Mouse (Mus musculus): Measurements from ENCODE around the gene Ror1. TPM values are rescaled to one million over a fixed set of nuclear protein-coding genes. Genes with fewer than 3 reads are reported as not detected.

Ror1 gene
- total RNA-seq, 2 experiments from 2014 or later, result 9.3 to 12.0 TPM

DNA sequence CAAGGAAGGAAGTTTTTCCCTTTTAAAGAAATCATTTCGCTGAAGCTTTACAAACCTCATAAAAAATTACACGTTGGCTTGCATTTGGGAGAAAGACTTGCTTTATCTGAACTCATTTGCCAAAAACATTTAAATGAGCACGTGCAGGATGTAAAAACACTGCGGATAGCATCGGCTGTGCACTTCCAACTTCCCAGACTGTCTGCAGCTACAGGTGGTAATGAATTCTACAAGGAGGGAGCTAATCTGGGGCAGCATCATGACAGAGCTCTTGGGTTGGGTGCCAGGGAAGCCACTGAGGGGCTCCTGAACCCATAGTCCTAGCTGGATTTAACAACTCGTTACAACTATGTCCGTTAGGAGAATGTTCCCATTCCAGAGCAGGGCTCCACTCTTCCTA, 268.1 kb downstream of the Ror1 start:
- no peak for DNase-seq
- intact Hi-C loops (cut with DNase I), result no loop called here

DNA sequence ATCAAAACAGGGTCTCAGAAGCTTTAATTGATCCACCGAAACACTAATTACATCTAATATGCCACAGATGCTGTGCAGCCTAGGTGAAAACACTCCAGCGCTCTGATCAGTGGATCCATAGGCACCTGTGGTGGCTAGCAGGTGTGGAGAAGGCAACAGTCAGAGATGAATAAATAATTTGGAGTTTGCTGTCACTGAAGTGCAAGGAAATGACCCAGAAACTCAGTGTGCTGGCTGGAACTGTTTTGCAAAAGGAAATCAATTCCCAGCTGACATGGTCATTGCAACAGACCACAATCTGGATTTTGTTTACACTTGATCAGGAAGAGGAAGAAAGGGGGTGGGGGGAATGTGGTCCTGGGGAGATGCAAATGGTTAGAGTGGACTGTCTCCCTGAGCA, 273.1 kb downstream of the Ror1 start:
- intact Hi-C loops (cut with DNase I), result no loop called here
- no peak for DNase-seq

DNA sequence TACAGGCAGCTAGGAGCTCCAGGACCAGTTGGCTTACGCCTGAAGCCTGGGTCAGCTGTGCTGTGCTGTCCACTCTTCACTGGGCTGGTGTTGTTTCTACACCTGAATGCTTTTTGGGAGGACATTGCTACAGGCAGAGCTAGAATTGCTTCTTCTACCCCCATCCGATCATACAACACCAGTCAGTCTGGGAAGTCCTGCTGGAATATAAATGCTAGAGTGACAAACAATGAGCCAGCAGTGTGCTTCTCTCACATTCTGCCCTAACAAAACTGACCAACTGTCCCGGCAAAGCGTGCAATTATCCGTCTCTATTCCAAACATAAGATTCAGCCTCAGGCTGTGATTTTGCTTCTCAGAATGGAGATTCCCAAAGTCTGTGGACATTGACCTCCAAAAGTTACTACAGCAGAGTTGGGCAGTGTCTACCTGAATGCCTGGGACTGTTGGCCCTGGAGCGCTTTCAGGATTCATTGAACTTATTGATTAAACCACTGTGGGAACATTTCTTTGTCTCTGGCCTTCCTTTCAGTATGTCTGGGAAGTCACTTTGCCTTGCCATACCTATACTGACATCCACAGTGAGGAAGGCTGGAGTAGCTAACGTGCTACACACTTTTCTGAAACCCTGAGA, 274.1 kb downstream of the Ror1 start:
- no peak for DNase-seq
- intact Hi-C loops (cut with DNase I), result no loop called here

DNA sequence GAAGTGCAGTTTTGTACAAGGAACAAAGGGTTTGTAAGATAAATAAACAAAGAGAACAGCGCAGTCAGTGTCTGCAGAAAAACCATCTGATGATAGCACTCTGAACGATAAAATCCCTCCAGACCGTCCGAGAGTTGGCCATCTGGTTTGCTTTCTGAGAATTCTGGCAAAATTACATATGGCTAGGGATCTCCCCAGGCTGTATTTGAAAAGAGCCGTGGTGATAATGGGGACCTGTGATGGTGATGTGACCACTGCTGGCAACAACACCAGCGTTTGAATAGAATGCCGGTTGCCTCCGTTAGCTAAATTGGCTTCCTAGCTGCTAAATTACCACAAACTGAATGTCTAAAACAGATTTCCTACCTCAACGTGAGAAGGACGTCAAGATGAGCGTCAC, 277.2 kb downstream of the Ror1 start:
- intact Hi-C loops (cut with DNase I), result no loop called here
- no peak for DNase-seq

DNA sequence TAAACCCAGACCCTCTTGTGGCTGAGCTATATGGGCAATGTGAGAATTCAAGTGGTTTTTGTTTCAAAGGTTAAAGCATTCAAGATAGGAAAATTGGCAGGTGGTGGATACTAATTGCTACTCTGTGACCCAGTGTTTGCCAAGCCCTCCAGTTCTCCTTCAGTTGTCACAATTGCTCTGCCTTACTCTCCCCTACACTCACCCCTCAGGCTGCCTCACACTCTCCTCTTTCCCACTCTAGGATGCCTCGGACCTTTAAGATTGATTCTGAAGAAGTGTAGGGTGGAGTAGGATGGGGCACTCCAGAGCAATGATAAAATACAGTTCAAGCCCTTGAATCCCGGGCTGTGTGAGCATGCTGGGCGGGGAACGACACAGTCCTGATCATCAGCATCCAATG, 278.2 kb downstream of the Ror1 start:
- intact Hi-C loops (cut with DNase I), result no loop called here
- DNase-seq, result no peak

DNA sequence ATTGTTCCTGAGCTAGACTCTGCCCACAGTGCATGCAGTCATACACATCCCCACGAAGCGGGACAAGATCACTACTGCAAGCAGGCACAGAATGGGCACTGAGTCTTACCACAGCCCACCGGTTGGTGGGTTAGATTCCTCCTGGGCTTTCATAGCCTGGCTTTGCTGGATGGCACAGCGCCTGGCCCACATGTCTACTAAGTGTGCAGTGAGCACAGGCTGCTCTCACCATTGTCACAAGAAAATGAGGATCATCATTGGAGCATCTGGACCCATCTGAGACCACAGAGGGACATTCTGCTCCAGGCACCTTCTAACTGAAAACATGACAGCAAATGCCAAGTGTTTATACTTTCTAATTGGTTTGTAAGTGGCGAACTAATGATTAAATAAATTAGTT, 279.7 kb downstream of the Ror1 start:
- intact Hi-C loops (cut with DNase I), result no loop called here
- no peak for DNase-seq

DNA sequence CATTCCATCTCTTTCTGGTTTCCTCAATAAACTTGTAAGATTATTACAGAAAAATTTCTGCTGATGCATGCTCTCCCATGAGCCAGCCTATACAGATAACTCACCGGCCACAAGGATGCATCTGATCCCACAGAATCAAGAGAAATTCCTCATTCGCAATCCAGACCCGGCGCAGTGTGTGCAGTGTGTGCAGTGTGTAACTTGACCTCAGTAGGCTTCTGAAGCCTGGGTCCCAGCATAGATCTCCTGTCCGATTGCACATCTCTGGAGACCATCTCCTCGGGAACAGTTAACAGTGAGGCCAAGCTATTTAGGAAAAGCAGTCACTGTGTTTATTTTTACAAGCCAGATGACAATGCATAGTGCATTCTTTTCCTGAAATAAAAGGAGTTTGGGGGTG, 280.6 kb downstream of the Ror1 start:
- intact Hi-C loops (cut with DNase I), result no loop called here
- no peak for DNase-seq

DNA sequence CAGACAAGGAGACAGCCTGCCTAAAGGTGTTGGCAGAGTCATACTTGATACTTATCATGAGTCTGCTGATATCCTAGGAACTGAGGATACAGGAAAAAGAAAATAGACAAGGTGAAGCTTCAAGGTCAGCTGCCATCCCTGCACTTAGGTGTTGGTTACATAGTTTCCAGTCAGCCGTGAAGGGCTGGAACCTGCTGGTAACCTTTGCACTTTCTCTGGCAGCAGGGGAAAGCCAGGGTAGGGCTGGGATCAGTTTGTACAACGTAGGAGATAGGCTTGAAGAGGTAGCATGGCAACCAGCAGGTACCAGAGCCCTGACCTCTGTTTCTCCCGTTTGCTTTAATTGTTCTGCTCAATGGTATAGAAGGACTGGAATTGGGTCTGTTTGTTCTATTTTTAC, 281.6 kb downstream of the Ror1 start:
- no peak for DNase-seq
- intact Hi-C loops (cut with DNase I), result no loop called here

DNA sequence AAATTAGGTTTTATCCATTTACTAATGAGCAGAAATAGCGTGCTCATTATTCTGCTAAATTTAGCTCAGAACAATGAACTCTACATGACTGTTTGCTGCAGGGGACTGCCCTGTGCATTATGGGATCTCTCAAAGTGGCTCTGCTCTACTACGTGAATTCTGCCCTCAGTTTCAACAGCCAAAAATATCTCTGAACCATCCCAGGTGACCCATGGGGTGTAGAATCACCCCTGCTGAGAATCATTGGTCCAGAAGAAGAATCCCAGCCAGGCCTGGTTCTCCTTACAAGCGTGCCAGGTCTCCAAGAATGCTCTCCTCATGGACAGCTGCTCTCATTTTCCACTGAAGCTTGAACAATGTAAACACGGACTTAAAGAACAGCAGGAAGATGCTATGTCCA, 282.4 kb downstream of the Ror1 start:
- DNase-seq, result no peak
- intact Hi-C loops (cut with DNase I), result no loop called here

DNA sequence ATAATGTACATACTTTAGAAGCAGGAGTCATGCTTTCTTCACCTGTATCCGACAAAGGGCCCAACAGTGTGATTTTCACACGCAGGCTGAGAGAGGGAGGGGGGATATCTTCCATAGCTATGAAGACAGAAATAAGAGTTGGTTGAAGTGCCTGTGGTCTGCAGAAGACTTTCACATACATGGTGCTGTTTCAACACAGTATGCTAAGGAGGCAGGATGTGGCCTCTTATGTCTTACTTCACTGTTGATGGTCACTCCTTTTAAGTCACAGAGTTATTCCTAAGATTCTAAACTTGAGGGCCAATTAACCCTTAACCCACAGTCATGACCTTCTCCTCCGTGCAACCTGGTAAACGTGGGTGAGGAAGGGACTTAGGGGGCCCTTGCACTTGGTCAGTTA, 286.2 kb downstream of the Ror1 start:
- intact Hi-C loops (cut with DNase I), result no loop called here
- DNase-seq, result no peak

DNA sequence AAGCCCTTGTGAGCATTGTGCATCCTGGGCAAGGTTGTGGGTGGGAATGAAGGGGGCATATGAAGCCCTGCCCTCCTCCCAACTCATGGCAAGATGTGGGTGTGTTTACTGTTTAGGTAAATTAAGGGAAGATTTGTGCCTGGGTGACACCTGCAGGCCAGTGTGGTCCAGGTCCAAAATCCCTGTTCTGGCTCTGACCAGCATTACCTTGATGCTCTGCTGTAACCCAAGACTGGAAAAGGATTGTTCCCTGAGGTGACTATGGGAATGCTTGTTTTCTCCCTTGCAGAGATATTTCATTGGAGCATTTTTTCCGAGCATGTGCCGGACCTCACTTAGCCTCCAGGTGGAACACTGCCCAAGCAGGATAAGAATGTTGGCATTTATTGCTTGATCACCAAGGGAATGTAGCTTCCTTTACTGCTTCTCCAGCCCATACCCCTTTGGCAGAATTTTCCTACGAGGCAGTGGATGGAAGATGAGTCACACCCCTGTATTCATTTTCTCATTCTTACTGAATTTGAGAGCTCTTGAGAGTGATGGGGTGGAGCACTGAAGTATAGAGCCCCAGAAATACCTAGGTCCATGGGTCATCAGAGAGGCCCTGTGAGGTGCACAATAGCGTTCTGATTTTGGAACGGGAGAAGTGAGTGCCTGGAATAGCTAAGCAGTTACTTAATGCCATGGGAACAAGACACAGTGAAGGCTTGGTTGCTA, 290.8 kb downstream of the Ror1 start:
- DNase-seq, result no peak
- intact Hi-C loops (cut with DNase I), result no loop called here

DNA sequence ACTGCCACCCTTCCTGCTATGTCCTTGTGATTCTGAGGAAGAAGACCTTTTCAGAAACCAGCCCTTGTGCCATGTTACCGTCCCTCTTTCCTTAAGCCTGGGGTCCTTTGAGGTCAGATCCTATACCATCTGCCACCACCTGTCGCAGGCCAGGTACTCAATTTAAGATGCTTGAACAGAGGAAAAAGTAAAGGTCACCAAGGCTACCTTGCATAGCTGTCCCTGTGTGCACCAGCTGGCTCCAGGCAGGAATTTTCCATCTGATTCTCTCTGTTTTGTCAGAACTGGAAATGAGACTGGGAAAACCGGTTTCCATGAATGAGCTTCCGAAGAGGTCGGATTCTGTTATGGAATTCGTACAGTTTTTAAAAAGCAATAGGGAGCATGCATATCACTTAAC, 294.8 kb downstream of the Ror1 start:
- intact Hi-C loops (cut with DNase I), result no loop called here
- no peak for DNase-seq

DNA sequence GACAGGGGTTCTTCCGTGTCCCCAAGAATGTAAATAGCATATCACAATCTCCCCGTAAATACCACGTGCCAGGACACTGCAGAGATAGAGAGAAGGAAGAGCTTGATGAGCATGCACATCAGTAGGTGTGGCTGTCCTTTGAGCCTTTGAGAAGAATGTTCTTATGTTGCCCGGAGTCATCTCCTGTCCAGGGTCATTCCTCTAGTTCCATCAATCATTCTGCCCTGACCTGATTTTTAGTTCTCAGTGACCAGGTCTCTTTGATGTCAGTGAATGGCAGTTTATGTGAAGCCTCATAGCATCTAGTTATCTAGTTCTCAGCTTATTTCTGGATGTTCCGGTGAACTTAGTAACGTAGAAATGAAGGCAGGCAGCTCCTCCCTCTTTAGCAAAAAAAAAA, 295.4 kb downstream of the Ror1 start:
- DNase-seq, result no peak
- intact Hi-C loops (cut with DNase I), result no loop called here

DNA sequence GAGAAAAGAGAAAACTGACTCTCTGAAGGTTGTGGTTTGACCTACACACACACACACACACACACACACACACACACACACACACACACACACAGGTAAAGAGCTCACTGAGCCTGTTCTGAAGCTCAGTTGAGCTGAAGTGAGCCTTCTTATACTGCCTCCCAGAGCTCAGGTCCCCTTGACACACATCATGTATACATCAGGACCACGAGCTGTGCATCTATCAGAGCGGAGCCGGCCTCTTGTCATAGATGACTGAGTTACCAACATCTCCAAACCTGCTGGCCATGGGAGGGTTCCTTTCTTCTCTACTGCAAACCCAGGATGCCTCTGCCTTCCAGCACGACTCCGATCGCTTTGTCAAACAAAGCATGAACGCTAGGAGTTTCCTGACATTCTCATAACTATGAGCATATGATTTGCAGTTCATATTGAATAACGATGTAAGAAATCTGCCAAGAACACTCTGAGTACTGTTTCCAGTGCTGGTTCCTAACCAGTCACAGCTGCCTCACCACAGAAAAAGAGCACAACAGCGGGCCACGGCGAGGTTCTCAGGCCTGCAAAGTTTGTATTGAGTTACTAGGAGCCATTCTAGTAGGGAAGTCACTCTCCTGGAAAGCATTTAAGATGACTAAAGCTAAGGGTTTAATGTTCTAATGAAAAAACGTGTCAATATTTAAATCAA, 297.9 kb downstream of the Ror1 start:
- intact Hi-C loops (cut with DNase I), result no loop called here
- DNase-seq, result no peak

DNA sequence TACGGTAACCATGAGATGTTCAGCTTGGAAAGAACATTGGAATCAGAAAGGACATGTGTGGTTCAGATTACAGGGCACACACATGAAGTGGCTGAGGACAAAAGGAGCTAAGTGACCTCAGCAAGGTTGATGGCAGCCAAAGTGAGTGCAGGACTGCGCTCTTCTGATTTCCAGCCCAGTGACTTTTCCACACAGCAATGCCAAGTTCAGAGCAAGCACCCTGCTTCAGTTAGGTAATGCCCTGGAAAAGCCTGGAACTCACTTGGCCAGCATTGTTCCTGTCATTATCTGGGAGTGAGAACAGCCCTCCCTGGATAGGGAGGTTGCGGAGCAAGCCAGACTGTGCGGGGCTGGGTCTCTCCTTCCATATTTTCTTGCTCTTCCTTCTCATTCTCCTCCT, 299.8 kb downstream of the Ror1 start:
- DNase-seq, result peak; percentile 60 to 66

DNA sequence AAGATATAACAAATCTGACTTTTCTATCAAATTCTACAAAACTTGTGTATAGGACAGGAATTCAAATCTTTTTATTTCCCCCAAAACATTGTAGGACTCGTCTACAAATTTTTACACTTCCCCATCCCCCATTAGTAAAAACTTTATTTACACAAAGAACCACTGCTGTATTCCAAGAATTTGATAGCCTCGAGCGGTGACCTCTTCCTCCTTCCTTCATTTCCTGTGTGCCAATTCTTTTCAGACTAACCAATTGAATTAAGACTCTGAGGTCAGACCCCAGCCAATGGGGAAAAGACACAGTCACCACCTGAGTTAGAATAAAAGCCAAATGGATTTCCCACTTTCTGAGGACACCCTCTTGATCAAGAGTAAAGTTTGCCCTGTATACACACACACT, 302.5 kb downstream of the Ror1 start:
- DNase-seq, result no peak
- intact Hi-C loops (cut with DNase I), result no loop called here

More for the DNA sequence above, 299.8 kb downstream of the Ror1 start:
- intact Hi-C loops (cut with DNase I), result no loop called here

DNA sequence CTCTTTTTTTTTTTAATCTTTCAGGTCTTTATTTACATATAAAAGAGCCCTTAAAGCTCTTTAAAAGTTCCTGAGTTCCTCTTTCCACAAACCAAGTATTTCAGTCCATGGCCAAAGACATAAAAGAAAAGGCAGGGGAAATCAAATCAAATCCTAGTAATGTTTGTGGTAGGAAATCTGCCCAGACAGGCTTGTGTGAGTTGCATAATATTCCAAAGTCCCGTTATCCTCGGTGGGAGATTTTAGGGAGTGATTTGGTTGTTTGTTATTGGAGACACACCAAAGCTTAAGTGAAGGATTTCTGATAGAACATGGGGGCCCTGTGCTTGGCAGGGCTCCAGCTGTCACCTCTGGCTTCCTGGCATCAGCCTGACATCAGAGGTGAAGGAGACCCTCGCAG, 305.5 kb downstream of the Ror1 start:
- intact Hi-C loops (cut with DNase I), result no loop called here
- peak in 1 of 2 experiments; percentile 16 for DNase-seq

DNA sequence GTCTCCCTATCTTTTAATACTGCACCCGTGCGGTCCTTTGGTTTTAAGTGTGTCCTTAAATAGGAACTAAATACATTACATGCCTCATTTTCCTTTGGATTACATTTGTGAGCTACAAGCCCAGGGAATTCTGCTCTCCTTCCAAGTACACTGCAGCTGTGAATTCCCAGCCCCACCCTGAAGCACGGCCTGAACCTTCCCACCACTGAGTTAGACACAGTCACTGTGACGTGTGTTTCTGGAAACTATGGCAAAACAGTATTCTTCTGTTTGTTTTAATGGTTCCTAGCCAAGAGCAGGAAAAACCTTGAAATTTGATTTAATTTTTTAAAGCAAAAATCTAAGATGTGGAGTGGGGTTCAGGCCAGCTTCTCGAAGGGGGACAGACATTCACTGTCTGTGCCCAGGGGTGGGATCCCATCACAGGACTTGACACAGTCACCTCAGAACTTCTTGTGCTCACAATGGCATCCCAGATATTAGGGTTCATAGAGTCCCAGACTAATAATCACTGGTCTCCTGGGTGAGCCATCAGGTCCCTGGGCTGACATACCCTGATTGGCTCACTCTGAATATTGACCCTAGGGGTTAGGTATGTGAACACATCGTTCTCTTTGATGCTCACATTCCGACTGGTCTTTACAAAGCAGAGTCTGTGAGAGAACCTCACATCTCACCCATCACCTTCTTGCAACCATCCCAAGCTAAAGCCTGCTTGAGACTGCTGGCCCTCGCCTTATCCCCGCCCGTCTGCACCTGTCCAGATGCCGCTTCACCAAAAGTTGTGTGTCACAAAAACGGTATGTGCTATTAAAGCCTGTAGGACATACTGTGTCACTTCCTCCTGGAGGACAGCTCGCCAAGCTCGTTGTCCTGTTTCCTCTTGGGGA, 306.2 kb downstream of the Ror1 start:
- intact Hi-C loops (cut with DNase I), result no loop called here
- peak in 1 of 2 experiments; percentile 32 for DNase-seq

DNA sequence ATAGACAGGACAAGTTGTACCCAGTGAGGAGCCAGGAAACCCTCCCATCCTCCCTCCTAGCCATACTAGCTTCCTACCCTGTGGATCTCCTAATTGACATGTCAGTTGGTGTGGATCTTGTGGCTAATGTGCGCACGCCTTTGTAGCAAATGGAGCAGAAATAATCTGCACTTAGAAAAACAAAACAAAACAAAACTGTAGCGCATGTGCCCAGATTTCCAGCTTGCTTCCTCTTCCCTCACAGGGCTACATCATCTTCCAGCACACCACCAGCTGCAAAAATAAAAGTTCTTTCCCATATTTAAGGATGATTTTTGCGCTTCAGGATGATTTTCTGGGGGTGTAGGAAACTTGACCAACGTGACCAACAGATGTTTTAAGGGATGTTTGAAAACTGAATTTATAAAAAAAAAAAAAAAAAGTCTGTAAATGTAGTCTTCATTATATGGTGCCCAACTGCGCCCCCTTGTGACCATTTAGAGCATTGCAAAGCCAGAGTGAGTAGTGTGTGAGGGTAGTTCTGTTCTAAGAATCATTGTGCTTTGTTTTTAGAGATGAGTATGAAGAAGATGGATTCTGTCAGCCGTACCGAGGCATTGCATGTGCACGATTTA, 311.8 kb downstream of the Ror1 start:
- intact Hi-C loops (cut with DNase I), result loop anchor here (1.0 to 5.0 kb wide), 5 partner anchors 130 to 465 kb away; partner anchors contain the start of gene Ror1

DNA sequence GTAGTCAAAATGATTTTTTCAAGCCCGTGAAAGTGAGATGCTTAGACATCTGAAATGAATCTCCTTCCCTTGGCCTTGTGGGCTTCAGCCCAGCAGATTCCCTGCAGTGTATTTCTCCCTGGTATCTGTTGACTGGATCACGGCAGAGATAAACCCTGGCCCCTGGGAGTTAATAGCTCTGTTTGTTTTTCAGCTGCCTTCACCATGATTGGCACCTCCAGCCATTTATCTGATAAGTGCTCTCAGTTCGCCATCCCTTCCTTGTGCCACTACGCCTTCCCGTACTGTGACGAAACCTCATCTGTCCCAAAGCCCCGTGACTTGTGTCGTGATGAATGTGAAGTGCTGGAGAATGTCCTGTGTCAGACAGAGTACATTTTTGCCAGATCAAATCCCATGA, 313.9 kb downstream of the Ror1 start:
- no peak for DNase-seq
- intact Hi-C loops (cut with DNase I), result loop anchor here (5.0 kb wide), 3 partner anchors 128 to 467 kb away; no protein-coding TSS in a partner anchor

More for the DNA sequence above, 311.8 kb downstream of the Ror1 start:
- peak; percentile 74 to 85 for DNase-seq
